Mouse (Mus musculus) erythroblast, embryonic 14.5 days (primary cell): ENCODE results near the gene Aldh3a2.

Experiments
- GATA1 ChIP-seq: IDR thresholded peaks from 2 replicates; pipeline ENCODE4 v1.6.1; 2012; ENCODE audit warnings: low read length, inconsistent platforms, mixed read lengths
- TAL1 ChIP-seq: IDR thresholded peaks from 3 replicates; pipeline ENCODE4 v1.6.1; 2012; ENCODE audit warnings: low read length, inconsistent platforms, mixed read lengths

GRCm38 (mm10) chr11:61225511-61225910 lies 41.8 kb downstream of the Aldh3a2 start:
- TF ChIP-seq GATA1 (no peak), TAL1 (no peak)
